In genomic region chr15:5117031-5117601, GRCm38 (mm10) we compare ENCODE assay signal across 8 mouse cellular contexts. TPM values are rescaled to one million over a fixed set of nuclear protein-coding genes. Genes with fewer than 3 reads are reported as not detected.
DNase-seq lines count a peak whose midpoint lies in the region; ATAC-seq and TF ChIP-seq lines count a peak whose summit lies in the region.

No protein-coding gene starts in this region.

- peaks cover 28% of the 10 kb centered on the region for H3K36me3 ChIP-seq in heart, embryonic 11.5 days (ENCODE audit: control insufficient read depth, insufficient read depth, low read length)
- H3K36me3 ChIP-seq in MEL (ENCODE audit: control insufficient read depth in 1 of 2, insufficient read depth in 2 of 2, low read length in 2 of 2): peaks cover 25 to 37% of the 10 kb centered on the region in 2 experiments
- H3K36me3 ChIP-seq in heart, postnatal 0 days (replicated peaks; ENCODE audit: control insufficient read depth, insufficient read depth, low read length): peaks cover 45% of the 10 kb centered on the region
- peaks cover 50% of the 10 kb centered on the region for H3K36me3 ChIP-seq in liver, embryonic 13.5 days
- peaks cover 18% of the 10 kb centered on the region for H3K36me3 ChIP-seq in splenic B cell, adult 2 months (ENCODE audit: control insufficient read depth, insufficient read depth, low read length, poor library complexity, severe bottlenecking)

- no peak for TF ChIP-seq RAD21 in MEL (IDR thresholded peaks at IDR 0.05; ENCODE audit: low read depth, low read length)

- H3K79me2 ChIP-seq in MEL (ENCODE audit: control insufficient read depth, insufficient read depth, low read length, poor library complexity): peaks cover 36% of the 10 kb centered on the region

- H3K4me3 ChIP-seq in heart, embryonic 11.5 days (ENCODE audit: low read depth, low read length): peak overlapping the region; percentile 78
- H3K4me3 ChIP-seq in MEL (ENCODE audit: control insufficient read depth in 1 of 2, insufficient read depth in 1 of 2, low read depth in 2 of 2, low read length in 2 of 2): peak overlapping the region; percentile 85 to 97
- peak overlapping the region; percentile 67 for H3K4me3 ChIP-seq in heart, postnatal 0 days (ENCODE audit: low read depth, low read length)
- peak overlapping the region; percentile 84 for H3K4me3 ChIP-seq in liver, embryonic 13.5 days (replicated peaks)

- H3K4me2 ChIP-seq in heart, embryonic 11.5 days: peak overlapping the region; percentile 85
- H3K4me2 ChIP-seq in heart, postnatal 0 days (ENCODE audit: low read depth, low read length): peak overlapping the region; percentile 60
- H3K4me2 ChIP-seq in liver, embryonic 13.5 days: peak overlapping the region; percentile 93

- H3K9me3 ChIP-seq in heart, embryonic 11.5 days (replicated peaks; ENCODE audit: control insufficient read depth, low read length): no peaks in the 10 kb centered on the region
- no peaks in the 10 kb centered on the region for H3K9me3 ChIP-seq in MEL (replicated peaks; ENCODE audit: insufficient read depth, low read length)
- H3K9me3 ChIP-seq in heart, postnatal 0 days (replicated peaks; ENCODE audit: control insufficient read depth, low read length): no peaks in the 10 kb centered on the region
- no peaks in the 10 kb centered on the region for H3K9me3 ChIP-seq in liver, embryonic 13.5 days (replicated peaks)

- TF ChIP-seq CTCF in MEL (IDR thresholded peaks at IDR 0.05 in 2 of 3, conservative IDR thresholded peaks at IDR 0.05 in 1 of 3; ENCODE audit: control insufficient read depth in 1 of 3, insufficient read depth in 1 of 3, low read depth in 2 of 3, low read length in 3 of 3, poor library complexity in 1 of 3, severe bottlenecking in 1 of 3): no peak
- TF ChIP-seq CTCF in heart, postnatal 0 days (IDR thresholded peaks at IDR 0.05; ENCODE audit: low read depth): no peak

- peak overlapping the region; percentile 95 for H3K27ac ChIP-seq in heart, embryonic 11.5 days (ENCODE audit: low read depth, low read length)
- peak overlapping the region; percentile 83 for H3K27ac ChIP-seq in MEL (ENCODE audit: control insufficient read depth, low read depth, low read length)
- peak overlapping the region; percentile 93 for H3K27ac ChIP-seq in heart, postnatal 0 days (ENCODE audit: low read depth)
- peak overlapping the region; percentile 83 for H3K27ac ChIP-seq in liver, embryonic 13.5 days

- no peaks in the 10 kb centered on the region for H3K27me3 ChIP-seq in heart, embryonic 11.5 days (ENCODE audit: control insufficient read depth, insufficient read depth, low read length)
- H3K27me3 ChIP-seq in MEL (ENCODE audit: control insufficient read depth in 1 of 2, insufficient read depth in 2 of 2, low read length in 2 of 2): no peaks in the 10 kb centered on the region
- H3K27me3 ChIP-seq in heart, postnatal 0 days (ENCODE audit: control insufficient read depth, insufficient read depth, low read length): no peaks in the 10 kb centered on the region
- no peaks in the 10 kb centered on the region for H3K27me3 ChIP-seq in liver, embryonic 13.5 days
- H3K27me3 ChIP-seq in splenic B cell, adult 2 months (ENCODE audit: control insufficient read depth, insufficient read depth, low read length, poor library complexity, severe bottlenecking): no peaks in the 10 kb centered on the region

- peak overlapping the region; percentile 98 for H3K9ac ChIP-seq in heart, embryonic 11.5 days (ENCODE audit: low read depth, low read length)
- peak overlapping the region; percentile 96 for H3K9ac ChIP-seq in MEL (ENCODE audit: control insufficient read depth, low read depth, low read length, poor library complexity, severe bottlenecking)
- peak overlapping the region; percentile 73 for H3K9ac ChIP-seq in heart, postnatal 0 days (replicated peaks; ENCODE audit: low read depth, low read length)
- peak overlapping the region; percentile 93 for H3K9ac ChIP-seq in liver, embryonic 13.5 days

- 2% methylated on average over 22 of the region's 22 CpGs for WGBS in heart, embryonic 11.5 days (ENCODE audit: insufficient replicate concordance)
- WGBS in heart, postnatal 0 days: under 1% methylated on average over 22 of the region's 22 CpGs
- whole genome bisulfite sequencing in liver, embryonic 13.5 days (ENCODE audit: insufficient replicate concordance): under 1% methylated on average over 22 of the region's 22 CpGs

- H3K4me1 ChIP-seq in heart, embryonic 11.5 days (ENCODE audit: control insufficient read depth, insufficient read depth, low read length): peaks cover 14% of the 10 kb centered on the region
- H3K4me1 ChIP-seq in MEL (ENCODE audit: control insufficient read depth in 1 of 2, insufficient read depth in 2 of 2, low read length in 2 of 2): peaks cover 2 to 16% of the 10 kb centered on the region in 2 experiments; a peak in 3 of 4 replicates
- H3K4me1 ChIP-seq in heart, postnatal 0 days (ENCODE audit: control insufficient read depth, insufficient read depth): peaks cover 14% of the 10 kb centered on the region
- peaks cover 73% of the 10 kb centered on the region for H3K4me1 ChIP-seq in liver, embryonic 13.5 days (replicated peaks)

- no peak for TF ChIP-seq EP300 in MEL (IDR thresholded peaks at IDR 0.05; ENCODE audit: low read depth in 1 of 2, low read length in 2 of 2)
- no peak for TF ChIP-seq EP300 in heart, postnatal 0 days (IDR thresholded peaks at IDR 0.05; ENCODE audit: low read depth)

- DNase-seq in heart, adult 8-10 months (ENCODE audit: low spot score): no peak
- DNase-seq in MEL (ENCODE audit: low read depth, low spot score): peak; percentile 51
- no peak for DNase-seq in heart, postnatal 0 days (ENCODE audit: low spot score)
- DNase-seq in liver, embryonic 13.5 days: no peak
- peak; percentile 63 for DNase-seq in splenic B cell, adult 2 months (ENCODE audit: low read depth, low spot score)
- no peak for DNase-seq in frontal cortex, adult 2 months (ENCODE audit: extremely low spot score in 1 of 2, low spot score in 1 of 2)
- DNase-seq in layer of hippocampus, adult 11-12 months (ENCODE audit: low spot score): no peak

- no peak for ATAC-seq in heart, embryonic 11.5 days (replicated peaks; ENCODE audit: insufficient number of reproducible peaks, low FRiP score, low TSS enrichment)
- ATAC-seq in heart, postnatal 0 days (ENCODE audit: insufficient read depth, low read depth): no peak
- no peak for ATAC-seq in liver, embryonic 13.5 days (ENCODE audit: low read depth)

- peak in 1 of 2 experiments; percentile 31; a peak in 2 of 4 replicates for TF ChIP-seq POLR2A in MEL (IDR thresholded peaks at IDR 0.05; ENCODE audit: control insufficient read depth in 1 of 2, insufficient read depth in 1 of 2, low read depth in 1 of 2, low read length in 2 of 2, poor library complexity in 1 of 2)

TF ChIP-seq in MEL, 35 proteins besides CTCF, POLR2A, EP300 and RAD21 (continues in another document):
- TF ChIP-seq MXI1 (IDR thresholded peaks at IDR 0.05; ENCODE audit: low read depth, low read length) (peak; percentile 36; the same call in 1 of the 2 replicates), ZKSCAN1 (IDR thresholded peaks at IDR 0.05; ENCODE audit: low read depth, low read length) (no peak)

RNA-seq across cellular contexts. Expression of gene Rpl37, which starts 0.7 kb away (rescaled TPM):
- polyA plus RNA-seq in heart, embryonic 11.5 days (2014; fragmentation: Nextera tagmentation; extraction: Ambion mirVana): 433 and 532 TPM in 2 replicates
- total RNA-seq in heart, adult 8-10 months (2022): 100 to 1,000 TPM; 173 to 245 (median 203) TPM
- total RNA-seq in MEL (2012; rRNA removed): 1,625 and 1,669 TPM in 2 replicates
- polyA plus RNA-seq in MEL (2012; ENCODE audit: insufficient read depth in 1 of 2, insufficient read length in 2 of 2, low read depth in 1 of 2, low replicate concordance in 2 of 2, missing spikeins in 1 of 2): 1,000 to 10,000 TPM in 1 of 2 experiments, 100 to 1,000 TPM in 1; 923 to 1,012 TPM
- total RNA-seq in heart, postnatal 0 days (2014; rRNA removed; ENCODE audit: low replicate concordance): 154 and 164 TPM in 2 replicates
- 374 and 392 TPM in 2 replicates for polyA plus RNA-seq in heart, postnatal 0 days (2015; fragmentation: Nextera tagmentation; extraction: Ambion mirVana)
- polyA plus RNA-seq in liver, embryonic 13.5 days (2015; fragmentation: Nextera tagmentation; extraction: Ambion mirVana): 482 and 499 TPM in 2 replicates
- 1,075 and 1,203 TPM in 2 replicates for polyA plus RNA-seq in frontal cortex, adult 2 months (2012; rRNA removed)

RNA-seq across cellular contexts. Expression of gene Card6, which starts 8.8 kb away (rescaled TPM):
- polyA plus RNA-seq in heart, embryonic 11.5 days (2014; fragmentation: Nextera tagmentation; extraction: Ambion mirVana): 2.5 TPM in 2 replicates
- 1 to 10 TPM; 8.1 to 9.1 (median 8.7) TPM for total RNA-seq in heart, adult 8-10 months (2022)
- 0.08 and 0.26 TPM in 2 replicates for total RNA-seq in MEL (2012; rRNA removed)
- under 1 TPM in 1 of 2 experiments, not detected in 1; 0.13 TPM for polyA plus RNA-seq in MEL (2012; ENCODE audit: insufficient read depth in 1 of 2, insufficient read length in 2 of 2, low read depth in 1 of 2, low replicate concordance in 2 of 2, missing spikeins in 1 of 2)
- total RNA-seq in heart, postnatal 0 days (2014; rRNA removed; ENCODE audit: low replicate concordance): 1.8 and 2.2 TPM in 2 replicates
- polyA plus RNA-seq in heart, postnatal 0 days (2015; fragmentation: Nextera tagmentation; extraction: Ambion mirVana): 1.7 and 1.8 TPM in 2 replicates
- 0.41 and 0.98 TPM in 2 replicates for polyA plus RNA-seq in liver, embryonic 13.5 days (2015; fragmentation: Nextera tagmentation; extraction: Ambion mirVana)
- 0.84 and 0.90 TPM in 2 replicates for polyA plus RNA-seq in frontal cortex, adult 2 months (2012; rRNA removed)

RNA-seq across cellular contexts. Expression of gene Prkaa1, which starts 26.5 kb away (rescaled TPM):
- 25.5 and 28.0 TPM in 2 replicates for polyA plus RNA-seq in heart, embryonic 11.5 days (2014; fragmentation: Nextera tagmentation; extraction: Ambion mirVana)
- total RNA-seq in heart, adult 8-10 months (2022): 10 to 100 TPM; 12.1 to 14.4 (median 13.9) TPM
- 18.3 and 20.0 TPM in 2 replicates for total RNA-seq in MEL (2012; rRNA removed)
- polyA plus RNA-seq in MEL (2012; ENCODE audit: insufficient read depth in 1 of 2, insufficient read length in 2 of 2, low read depth in 1 of 2, low replicate concordance in 2 of 2, missing spikeins in 1 of 2): 10 to 100 TPM in 1 of 2 experiments, not detected in 1; 23.0 TPM
- 11.6 and 15.5 TPM in 2 replicates for total RNA-seq in heart, postnatal 0 days (2014; rRNA removed; ENCODE audit: low replicate concordance)
- 9.8 and 10.0 TPM in 2 replicates for polyA plus RNA-seq in heart, postnatal 0 days (2015; fragmentation: Nextera tagmentation; extraction: Ambion mirVana)
- 13.9 and 20.1 TPM in 2 replicates for polyA plus RNA-seq in liver, embryonic 13.5 days (2015; fragmentation: Nextera tagmentation; extraction: Ambion mirVana)
- polyA plus RNA-seq in frontal cortex, adult 2 months (2012; rRNA removed): 13.0 and 14.1 TPM in 2 replicates

RNA-seq across cellular contexts. Expression of gene C7, which starts 53.6 kb away (rescaled TPM):
- 0.14 TPM in 1 of 2 replicates, not detected in the other for polyA plus RNA-seq in heart, embryonic 11.5 days (2014; fragmentation: Nextera tagmentation; extraction: Ambion mirVana)
- 1 to 10 TPM in 2 of 4 experiments, under 1 TPM in 2; 0.65 to 5.3 (median 2.5) TPM for total RNA-seq in heart, adult 8-10 months (2022)
- not detected in 2 replicates for total RNA-seq in MEL (2012; rRNA removed)
- not detected for polyA plus RNA-seq in MEL (2012; ENCODE audit: insufficient read depth in 1 of 2, insufficient read length in 2 of 2, low read depth in 1 of 2, low replicate concordance in 2 of 2, missing spikeins in 1 of 2)
- 0.15 TPM in 1 of 2 replicates, not detected in the other for total RNA-seq in heart, postnatal 0 days (2014; rRNA removed; ENCODE audit: low replicate concordance)
- polyA plus RNA-seq in heart, postnatal 0 days (2015; fragmentation: Nextera tagmentation; extraction: Ambion mirVana): 0.05 TPM in 1 of 2 replicates, not detected in the other
- not detected in 2 replicates for polyA plus RNA-seq in liver, embryonic 13.5 days (2015; fragmentation: Nextera tagmentation; extraction: Ambion mirVana)
- 0.59 and 0.84 TPM in 2 replicates for polyA plus RNA-seq in frontal cortex, adult 2 months (2012; rRNA removed)

Comparison
In these comparisons a context has a peak if more than half of its experiments do, and no peak if none do; other contexts are left out.
1. DNase-seq: peak in MEL (single experiment) and splenic B cell, adult 2 months (single experiment); none in heart, adult 8-10 months (single experiment), heart, postnatal 0 days (single experiment), liver, embryonic 13.5 days (single experiment), frontal cortex, adult 2 months (0 of 2) and layer of hippocampus, adult 11-12 months (single experiment).
2. Peak in every context shown above with its lines, with median percentiles within 50 percentile points of each other: H3K27ac ChIP-seq, H3K4me2 ChIP-seq, H3K4me3 ChIP-seq and H3K9ac ChIP-seq.